Mouse (Mus musculus): Measurements from ENCODE around the gene Dynlt1f.
"Not testable (repeated sequence)": the region's sequence is repeated elsewhere in the genome, so short reads cannot be mapped to it uniquely, and the experiment has no call there.

Gene Dynlt1f

DNA sequence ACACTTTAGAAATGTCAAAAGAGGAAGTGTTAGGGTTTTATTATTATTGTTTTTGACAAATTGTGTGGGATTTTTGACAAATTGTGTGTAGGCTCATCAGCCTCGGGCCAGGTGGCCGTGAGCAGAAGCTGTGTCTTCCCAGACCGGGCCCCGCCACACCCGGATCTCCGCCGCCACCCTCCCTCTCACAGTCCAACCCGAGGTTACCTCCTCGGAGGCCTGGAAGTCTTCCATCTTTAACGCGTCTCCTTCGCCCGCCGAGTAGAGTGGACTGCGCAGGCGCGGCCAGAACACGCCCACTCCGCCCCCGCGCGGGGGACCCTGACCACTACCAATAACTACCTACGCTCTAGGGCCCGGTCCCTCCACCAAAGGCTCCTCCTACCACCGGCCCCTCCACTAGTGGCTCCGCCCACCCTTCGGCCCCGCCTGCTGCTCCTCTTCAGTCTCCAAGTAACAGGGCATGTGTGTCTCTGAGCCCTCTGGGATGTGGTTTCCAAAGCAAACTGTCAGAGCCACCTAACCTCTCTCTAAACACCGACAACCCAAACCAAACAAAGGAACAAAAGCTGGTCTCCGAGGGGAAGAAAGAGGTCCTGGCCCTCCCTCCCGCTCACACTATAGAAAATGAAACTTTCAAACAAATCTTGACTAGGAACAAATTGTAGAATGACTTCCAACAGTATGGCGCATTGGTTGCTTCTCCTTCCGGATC is at the start of gene Dynlt1f:
Gene Dynlt1f (minus strand): TSS at position 334 of the 715 bp plus-strand sequence.
- DNase-seq (ENCODE audit: low read depth, low spot score), result peak; percentile 77

DNA sequence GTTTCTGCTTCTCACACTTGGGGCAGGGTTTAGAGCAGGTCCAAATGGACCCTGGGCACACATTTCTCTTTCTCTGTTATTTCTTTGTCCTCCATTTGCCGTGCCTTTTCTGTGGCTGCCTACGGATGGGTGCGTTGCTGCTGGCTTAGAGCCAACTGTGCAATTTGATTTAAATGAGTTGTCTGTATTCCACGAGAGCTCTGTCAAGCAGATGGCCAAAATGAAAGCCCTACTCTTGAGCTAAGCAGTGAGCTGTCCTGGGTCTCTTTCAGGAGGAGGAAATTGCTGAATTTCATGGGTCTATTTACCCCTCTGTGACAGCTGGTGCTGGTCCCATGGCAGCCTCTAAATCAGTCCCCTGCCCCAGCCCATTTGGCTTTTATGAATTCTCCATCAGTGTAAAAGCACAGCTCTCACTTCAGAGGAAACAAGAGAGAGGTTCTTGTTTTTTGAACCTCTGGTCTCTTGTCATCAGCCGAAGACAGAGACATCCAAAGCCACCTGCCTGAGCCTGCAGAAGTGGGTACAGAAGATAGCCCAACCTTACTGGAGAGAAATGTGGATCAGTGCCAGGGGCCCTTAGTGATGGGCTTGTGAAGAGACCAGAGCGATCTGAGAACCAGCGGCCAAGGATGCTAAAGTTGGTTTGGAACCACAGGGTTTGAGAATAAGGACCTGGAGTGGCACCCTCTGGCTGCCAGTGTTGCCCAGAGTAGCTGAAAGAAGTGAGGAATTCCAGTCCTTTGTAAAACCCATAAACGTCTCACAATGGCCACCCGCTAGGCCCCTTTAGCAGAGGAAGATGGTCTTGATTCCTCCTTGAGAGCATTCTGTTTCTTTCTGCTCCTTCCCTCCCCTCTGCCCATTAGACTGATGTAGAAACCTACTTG is 47.9 kb upstream of the Dynlt1f start:
- DNase-seq (ENCODE audit: low read depth, low spot score), result not testable (repeated sequence)

DNA sequence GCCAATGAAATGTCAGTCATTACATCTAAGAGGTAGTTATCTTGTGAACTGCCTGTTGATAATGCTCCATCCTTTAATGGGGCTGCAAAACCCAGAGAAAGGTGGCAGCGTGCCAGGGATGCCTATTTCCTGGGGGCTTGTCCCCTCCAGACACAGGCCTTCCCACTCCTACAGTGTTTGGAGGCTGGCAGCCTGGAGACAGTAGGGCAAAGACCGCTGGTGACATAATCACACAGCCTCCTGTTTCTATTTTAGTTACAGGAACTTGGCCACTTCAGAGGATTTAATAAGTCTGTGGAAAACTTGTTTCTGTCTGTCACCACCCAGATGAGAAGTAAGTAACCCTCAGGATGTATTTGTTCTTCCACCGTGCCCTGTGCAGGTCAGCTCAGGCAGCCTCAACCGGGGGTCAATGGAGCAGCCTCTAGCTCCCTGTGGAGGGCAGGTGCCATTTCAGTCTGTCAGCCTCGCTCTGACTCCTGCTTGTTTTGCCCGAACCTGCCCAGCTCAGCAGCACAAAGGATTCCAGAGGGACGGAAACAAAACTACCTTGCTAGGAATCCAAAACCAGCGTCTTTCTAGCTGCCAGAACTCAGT is 47.0 kb upstream of the Dynlt1f start:
- DNase-seq (ENCODE audit: low read depth, low spot score), result not testable (repeated sequence)

DNA sequence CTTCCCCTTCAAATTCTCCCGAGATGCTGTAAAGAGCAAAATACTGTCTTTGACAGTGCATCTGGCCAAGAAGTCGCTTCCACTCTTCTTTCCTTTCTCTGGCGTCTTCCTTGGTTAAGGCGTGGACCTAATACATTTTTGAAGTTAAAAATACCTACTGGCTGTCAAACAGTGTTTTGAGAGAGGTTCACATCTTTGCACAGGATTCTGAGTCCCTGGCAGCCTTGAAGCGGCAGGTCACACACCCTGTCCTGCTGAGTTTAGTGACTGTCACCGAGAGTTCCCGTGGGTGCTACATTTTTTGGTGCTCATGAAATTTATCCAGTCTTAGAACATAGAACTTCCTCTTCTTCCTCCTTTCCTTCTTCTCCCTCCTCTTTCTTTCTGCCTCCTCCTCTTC is 44.4 kb upstream of the Dynlt1f start:
- DNase-seq (ENCODE audit: low read depth, low spot score), result not testable (repeated sequence)

DNA sequence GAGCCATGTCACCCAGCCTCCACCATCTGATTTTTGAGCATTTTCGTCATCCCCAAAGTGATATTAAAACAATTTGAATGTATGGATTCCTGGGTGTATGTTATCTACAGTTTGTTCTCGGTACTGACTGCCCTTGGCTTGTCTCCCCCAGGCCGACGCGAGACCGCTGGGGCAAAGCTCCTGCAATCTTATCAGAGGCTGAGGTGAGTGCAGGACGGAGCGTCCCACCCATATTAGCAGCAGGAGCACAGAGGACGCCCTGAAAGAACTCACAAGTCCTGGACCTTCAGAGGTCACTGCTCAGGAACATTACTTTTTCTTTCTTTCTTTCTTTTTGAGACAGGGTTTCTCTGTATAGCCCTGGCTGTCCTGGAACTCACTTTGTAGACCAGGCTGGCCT is 43.8 kb upstream of the Dynlt1f start:
- not testable (repeated sequence) for DNase-seq (ENCODE audit: low read depth, low spot score)

DNA sequence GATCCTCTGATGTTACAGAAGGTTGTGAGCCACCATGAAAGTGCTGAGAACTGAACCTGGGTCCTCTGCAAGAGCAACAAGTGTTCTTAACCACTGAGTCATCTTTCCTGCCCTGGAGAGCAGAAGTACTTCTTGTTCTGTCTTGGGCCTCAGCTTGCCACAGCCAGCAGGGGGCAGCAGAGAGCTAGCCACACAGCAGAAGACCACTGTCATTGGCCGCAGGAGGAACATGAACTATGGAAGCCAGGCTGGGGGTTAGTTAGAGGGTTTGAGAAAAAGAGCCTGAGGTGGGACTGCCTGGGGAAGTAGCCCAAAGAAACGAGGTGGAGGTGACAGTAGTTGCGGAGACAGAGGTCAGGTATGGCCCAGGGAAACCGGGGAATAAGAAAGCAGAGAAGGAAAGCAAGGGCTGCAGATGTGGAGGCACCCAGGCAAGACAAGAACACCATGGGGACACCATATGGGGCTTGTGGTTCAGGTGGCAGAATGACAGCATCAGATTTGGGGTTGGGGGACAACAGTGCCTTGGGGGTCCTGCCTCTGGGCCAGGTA is 41.6 kb upstream of the Dynlt1f start:
- DNase-seq (ENCODE audit: low read depth, low spot score), result peak; percentile 44

DNA sequence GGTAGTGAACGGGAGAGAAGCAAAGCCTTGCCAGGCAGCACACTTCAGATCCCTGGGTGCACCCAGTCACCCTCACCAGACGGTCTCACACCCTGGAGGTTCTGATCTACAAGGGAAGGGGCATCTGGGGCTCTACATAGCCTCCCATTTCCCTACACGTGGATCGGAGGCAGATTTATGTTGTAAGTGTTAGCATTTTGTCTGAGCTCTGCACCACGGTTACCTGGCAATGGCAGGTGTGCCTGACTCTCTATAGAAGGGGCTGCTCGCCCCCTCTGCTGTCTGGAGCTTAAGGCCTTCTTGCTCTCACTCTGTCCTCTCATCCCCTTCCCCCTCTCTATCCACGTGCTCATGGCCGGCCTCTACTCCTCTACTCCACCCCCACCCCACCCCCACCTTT is 40.8 kb upstream of the Dynlt1f start:
- not testable (repeated sequence) for DNase-seq (ENCODE audit: low read depth, low spot score)

DNA sequence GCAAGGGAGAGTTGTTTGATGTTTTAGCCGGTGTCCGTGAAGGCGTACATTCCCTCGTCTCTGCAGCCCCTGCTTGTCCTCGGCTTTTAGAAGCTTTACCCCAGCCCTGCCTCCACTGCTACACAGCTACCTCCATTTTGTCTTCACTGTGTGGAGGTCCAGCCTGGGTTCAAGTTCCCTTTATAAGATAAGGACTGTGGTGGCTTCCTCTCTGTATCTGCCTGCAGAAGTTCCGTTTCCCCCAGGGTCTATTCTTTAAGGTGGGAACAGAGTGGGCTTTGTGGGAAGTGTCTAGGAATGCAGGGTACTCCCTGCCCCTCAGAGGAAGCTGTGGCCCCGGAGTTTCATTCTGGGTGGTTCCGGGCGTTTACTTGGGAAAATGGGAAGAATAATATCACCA is 40.0 kb upstream of the Dynlt1f start:
- DNase-seq (ENCODE audit: low read depth, low spot score), result not testable (repeated sequence)

DNA sequence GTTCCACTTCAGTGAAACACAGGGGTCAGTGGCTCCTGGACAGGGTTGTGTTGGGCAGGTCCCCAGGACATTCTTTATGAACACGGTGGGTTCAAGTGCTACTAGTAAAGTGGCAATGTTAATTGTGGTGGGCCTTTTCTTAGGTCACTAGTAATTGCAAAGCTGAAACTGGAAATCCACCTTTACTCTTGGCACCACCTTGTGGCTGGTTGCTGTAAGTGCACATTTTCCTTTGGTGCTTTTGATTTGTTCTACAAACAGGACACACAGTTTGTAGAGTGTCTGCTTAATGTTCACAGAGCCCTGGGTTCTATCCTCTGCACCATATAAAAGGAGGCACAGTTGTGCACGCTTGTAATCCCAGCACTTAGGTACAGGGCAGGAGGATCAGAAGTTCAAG is 35.9 kb upstream of the Dynlt1f start:
- DNase-seq (ENCODE audit: low read depth, low spot score), result peak; percentile 54

DNA sequence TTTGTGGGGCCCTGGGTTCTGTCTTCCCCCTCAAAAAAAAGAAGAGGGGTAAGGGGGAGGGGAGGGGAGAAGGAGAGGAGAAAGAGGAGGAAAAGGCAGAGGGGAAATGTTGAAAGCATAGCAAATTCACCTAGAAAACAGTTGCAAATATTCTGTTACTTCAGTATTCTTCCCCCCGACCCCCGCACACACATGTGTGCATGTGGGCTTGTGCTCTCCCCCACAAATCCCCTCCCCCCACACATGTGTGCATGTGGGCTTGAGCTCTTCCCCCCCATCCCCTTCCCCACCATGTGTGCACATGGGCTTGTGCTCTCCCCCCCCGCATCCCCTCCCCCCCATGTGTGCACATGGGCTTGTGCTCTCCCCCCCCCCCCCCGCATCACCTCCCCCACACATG is 33.6 kb upstream of the Dynlt1f start:
- DNase-seq (ENCODE audit: low read depth, low spot score), result not testable (repeated sequence)

DNA sequence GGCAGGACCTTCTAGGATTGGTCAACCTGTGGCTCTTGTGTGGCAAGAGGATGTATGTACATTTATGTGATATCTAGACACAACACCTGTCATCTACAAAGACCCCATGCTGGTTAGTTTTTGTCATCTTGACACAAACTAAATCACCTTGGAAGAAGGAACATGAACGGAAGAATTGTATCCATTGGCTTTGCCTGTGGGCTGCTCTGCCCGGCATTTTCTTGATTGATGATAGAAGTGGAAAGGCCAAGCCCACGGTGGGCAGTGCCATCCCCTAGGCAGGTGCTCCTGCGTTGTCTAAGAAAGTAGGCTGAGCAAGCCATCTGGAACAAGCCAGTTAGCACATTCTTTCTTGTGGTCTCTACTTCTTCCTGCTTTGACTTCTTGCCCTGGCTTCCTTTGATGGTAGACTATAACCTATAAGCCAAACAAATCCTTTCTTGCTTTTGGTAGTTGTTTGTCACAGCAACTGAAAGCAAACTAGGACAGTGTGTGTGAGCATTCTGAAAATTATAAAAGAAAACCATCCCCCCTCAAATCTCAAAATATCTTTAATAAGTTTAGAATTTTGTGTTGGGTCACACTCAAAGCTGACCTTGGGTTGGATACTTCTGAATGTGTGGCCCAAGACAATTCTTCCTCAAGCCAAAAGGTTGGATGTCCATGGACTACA is 30.7 kb upstream of the Dynlt1f start:
- DNase-seq (ENCODE audit: low read depth, low spot score), result peak; percentile 50

DNA sequence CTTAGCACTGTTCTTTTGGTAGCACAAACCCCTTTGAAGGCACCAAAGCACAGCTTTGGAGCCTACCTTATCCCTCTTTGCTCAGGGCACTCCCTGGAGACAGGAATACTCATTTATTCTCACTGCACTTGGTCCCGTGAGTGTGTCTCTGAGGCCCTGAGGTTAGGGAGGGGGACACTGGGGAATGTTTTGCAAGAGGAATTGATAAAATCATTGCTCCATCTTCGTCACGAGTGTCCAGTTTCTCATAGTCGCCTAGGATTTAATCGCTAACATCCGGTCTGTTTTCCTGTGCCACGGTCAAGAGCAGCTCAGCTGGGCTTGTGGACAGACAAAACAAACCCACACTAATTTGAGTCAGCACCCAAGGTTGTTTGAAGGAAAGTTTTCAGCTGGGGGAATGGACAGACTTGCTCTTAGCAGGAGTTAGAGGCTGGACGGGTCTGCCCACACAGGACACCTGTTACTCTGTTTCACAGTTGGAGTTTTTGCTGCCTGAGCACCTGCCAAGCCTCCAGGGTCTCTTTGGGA is 29.7 kb upstream of the Dynlt1f start:
- not testable (repeated sequence) for DNase-seq (ENCODE audit: low read depth, low spot score)

DNA sequence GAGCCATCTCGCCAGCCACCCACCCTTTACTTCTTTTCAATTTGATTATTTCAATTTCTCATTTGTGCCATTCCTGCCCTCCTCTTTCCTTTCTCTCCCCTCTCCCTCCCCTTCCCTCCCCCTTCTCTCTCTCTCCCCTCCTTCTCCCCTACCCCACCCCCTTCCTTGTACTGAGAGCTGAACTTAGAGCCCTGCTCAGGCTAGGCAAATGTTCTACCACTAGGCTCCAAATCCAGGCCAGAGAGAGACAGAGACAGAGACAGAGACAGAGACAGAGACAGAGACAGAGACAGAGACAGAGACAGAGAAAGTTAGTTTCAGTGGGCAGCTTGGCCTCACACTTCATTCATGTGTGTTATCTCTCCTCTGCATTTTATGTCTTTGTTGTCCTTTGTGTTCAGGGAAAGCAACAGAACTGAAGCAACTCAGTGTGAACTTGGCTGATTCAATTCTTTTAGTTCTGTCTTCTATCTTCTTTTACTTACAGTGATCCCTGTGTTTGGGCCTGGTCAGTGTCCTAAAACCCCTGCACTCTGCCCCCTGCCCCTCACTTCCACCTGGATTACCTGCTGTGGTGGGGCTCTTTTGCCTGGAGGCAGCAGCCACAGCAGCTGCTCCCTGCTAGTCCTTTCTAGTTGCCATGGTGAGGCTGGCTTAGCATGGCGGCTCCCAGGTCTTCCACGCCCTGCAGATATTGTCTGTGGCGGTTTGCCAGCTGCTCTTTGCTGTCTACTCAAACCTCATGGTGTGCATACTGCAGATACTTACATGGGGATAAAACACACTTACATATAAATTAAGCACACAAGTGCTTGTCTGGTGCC is 29.0 kb upstream of the Dynlt1f start:
- not testable (repeated sequence) for DNase-seq (ENCODE audit: low read depth, low spot score)

DNA sequence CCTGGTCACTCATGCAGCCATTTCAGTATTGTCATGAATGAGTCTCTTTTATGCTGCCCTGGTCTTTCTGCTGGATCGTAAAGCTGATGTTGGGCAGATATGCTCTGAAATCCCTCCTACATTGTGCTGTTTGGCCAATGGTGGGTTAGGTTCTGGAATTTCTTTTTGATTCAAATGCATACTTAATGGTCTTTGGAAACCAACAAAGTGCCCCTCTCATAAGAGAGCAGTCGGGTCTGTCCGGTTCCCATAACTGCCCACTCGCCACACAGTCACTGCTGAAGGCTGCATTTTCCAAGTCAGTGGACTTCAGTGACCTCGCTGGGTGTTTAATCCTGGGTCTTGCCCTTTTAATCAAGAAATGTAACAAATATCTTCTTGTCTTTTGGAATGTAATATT is 28.0 kb upstream of the Dynlt1f start:
- not testable (repeated sequence) for DNase-seq (ENCODE audit: low read depth, low spot score)

DNA sequence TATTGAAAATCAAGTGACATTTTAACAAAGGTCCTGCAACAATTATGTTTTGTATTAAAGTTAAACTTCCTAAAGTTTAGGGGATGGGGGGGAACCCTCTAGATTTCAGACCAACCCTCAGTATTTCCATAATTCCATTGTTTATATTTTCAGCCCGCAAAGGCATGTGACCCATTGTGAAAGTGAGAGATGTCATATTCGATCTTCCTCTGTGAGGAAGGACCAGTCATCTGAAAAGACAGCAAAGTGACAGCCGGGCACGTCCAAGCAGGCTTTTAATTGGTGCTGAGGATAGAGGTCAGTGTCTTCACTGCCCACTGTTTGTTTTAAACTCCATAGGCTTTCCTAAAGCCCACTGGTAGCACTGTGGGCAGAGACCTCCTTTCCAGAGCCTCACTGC is 26.0 kb upstream of the Dynlt1f start:
- not testable (repeated sequence) for DNase-seq (ENCODE audit: low read depth, low spot score)

DNA sequence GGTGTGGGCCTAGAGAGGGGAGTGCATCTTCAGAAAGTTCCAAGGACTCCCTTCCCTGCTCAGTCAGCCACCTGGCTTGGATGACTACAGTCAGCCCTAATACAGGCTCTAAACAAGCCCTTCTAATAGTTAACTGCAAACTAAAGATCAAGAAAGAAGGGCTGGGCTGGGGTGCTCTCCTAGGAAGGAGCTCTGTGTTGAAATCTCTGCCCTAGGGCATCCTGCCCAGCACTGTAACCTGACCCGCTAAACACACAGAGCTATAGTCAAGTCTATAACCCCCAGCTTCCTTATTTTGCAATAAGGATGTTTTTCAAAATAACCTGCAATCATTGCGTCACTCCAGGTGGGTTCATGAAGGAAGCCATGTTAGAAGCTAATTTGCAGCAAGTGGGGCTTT is 22.4 kb upstream of the Dynlt1f start:
- not testable (repeated sequence) for DNase-seq (ENCODE audit: low read depth, low spot score)

DNA sequence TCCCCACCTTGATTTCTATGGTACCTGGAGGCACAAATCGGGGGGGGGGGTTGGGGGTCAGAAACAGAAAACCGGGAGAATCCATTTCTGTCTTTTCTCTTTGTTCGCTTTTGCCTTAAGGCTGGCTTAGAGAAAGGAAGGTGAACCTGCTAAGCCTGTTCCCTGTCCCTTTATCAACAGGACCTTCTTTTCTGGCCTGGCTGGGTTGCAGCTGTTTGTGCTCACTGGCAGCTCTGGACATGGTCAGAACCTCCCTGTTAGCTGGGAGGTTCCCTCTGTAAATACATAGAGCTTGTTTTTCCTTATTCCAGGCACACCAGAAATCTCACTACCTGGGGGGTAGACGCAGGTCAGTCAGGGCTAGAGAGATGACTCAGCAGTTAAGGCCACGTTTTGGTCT is 18.6 kb upstream of the Dynlt1f start:
- not testable (repeated sequence) for DNase-seq (ENCODE audit: low read depth, low spot score)

DNA sequence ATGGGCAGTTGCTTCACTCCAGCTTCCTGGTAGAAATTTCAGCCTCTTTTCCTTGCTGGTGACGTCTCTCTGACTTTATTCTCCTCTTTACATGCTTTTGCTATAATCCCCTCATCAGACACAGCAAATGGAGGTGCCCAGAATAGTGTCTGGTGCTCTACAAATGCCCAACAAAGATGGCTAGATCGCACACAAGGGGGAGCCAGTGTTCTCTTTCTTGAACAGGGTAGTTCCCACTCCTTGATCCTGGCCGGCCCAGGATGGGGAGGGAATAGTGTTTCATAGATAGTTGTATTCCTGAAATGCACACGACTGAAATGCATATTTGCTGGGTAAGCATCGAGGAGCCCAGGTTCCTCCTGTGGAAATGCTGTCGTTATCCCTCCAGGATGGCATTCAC is 12.8 kb upstream of the Dynlt1f start:
- not testable (repeated sequence) for DNase-seq (ENCODE audit: low read depth, low spot score)

DNA sequence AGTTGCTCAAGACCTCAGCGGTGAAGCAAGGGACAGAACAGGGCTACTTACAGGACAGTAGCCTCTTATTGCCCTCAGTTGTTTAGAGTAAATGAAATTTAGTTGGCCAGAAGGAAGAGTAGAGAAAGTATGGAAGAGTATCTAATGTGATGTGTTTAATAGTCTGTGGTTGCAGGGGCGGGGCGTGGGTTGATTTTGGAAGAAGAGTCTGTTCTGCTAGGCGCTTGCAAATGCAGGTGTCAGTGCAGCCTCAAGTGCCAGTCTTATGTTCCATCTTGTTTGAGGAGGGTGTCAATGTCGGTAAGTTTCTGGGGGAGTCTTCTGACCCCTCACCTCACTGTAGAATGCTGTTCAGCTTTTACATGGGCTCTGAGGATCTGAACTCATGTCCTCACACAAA is 9.7 kb upstream of the Dynlt1f start:
- DNase-seq (ENCODE audit: low read depth, low spot score), result not testable (repeated sequence)

DNA sequence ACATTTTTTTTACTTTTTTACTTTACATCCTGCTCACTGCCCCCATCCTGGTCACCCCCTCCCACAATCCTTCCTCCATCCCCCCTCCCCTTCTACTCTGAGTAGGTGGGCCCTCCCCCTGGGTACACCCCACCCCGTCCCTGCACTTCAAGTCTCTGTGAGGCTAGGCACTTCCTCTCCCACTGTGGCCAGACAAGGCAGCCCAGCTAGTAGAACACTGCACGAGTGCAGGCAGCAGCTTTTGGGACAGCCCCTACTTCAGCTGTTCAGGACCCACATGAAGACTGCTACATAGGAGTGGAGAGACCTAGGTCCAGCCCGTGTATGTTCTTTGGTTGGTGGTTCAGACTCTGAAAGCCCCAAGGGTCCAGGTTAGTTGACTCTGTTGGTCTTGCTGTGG is 7.1 kb upstream of the Dynlt1f start:
- peak; percentile 26 for DNase-seq (ENCODE audit: low read depth, low spot score)
